Mouse (Mus musculus): Measurements from ENCODE around the gene 4430402I18Rik. TPM values are rescaled to one million over a fixed set of nuclear protein-coding genes. Genes with fewer than 3 reads are reported as not detected.

The 4430402I18Rik gene
- total RNA-seq, 1 experiment = 0.31 TPM

- Histone ChIP-seq H3K27ac (ENCODE audit: insufficient read depth, low read depth, low read length, poor library complexity, severe bottlenecking) (no peak overlapping the region), H3K4me1 (ENCODE audit: control insufficient read depth in 2 of 2, insufficient read depth in 2 of 2, low read length in 2 of 2, poor library complexity in 1 of 2) (no peaks in the 10 kb centered on the region), H3K36me3 (ENCODE audit: control insufficient read depth, insufficient read depth, low read length, poor library complexity, severe bottlenecking) (no peaks in the 10 kb centered on the region), H3K4me3 (ENCODE audit: insufficient read depth in 1 of 2, low read depth in 1 of 2, low read length in 2 of 2, poor library complexity in 1 of 2, severe bottlenecking in 1 of 2) (no peak overlapping the region), H3K9ac (ENCODE audit: insufficient read depth, low read depth, low read length, poor library complexity, severe bottlenecking) (no peak overlapping the region), H3K9me3 (ENCODE audit: control insufficient read depth, insufficient read depth, low read depth, low read length) (no peaks in the 10 kb centered on the region)
- in situ Hi-C loops (cut with MboI; ENCODE audit: low sequenced_read_pairs in 2 of 2, unreplicated experiment in 2 of 2) = no loop called here
- no peak for TF ChIP-seq ZNF384 (IDR thresholded peaks at IDR 0.05; ENCODE audit: low read depth, low read length)
- no peak for TF ChIP-seq MAFK (IDR thresholded peaks at IDR 0.05; ENCODE audit: insufficient read depth, low read depth, low read length)
- TF ChIP-seq CHD2 (IDR thresholded peaks at IDR 0.05; ENCODE audit: low read depth, low read length) = no peak
- TF ChIP-seq HCFC1 (IDR thresholded peaks at IDR 0.05; ENCODE audit: borderline replicate concordance, insufficient read depth, low read length) = no peak
- TF ChIP-seq ZC3H11A (IDR thresholded peaks at IDR 0.05; ENCODE audit: borderline replicate concordance, low read depth, low read length) = no peak
- no peak for DNase-seq (ENCODE audit: low read depth, low spot score)
Observed at GRCm38 (mm10) chr19:28897497-28897896, 70.1 kb downstream of the 4430402I18Rik start.

- H3K36me3 ChIP-seq (ENCODE audit: control insufficient read depth, insufficient read depth, low read length, poor library complexity, severe bottlenecking) = no peaks in the 10 kb centered on the region
- no peak overlapping the region for H3K9ac ChIP-seq (ENCODE audit: insufficient read depth, low read depth, low read length, poor library complexity, severe bottlenecking)
- H3K27ac ChIP-seq (ENCODE audit: insufficient read depth, low read depth, low read length, poor library complexity, severe bottlenecking) = no peak overlapping the region
- no peaks in the 10 kb centered on the region for H3K9me3 ChIP-seq (ENCODE audit: control insufficient read depth, insufficient read depth, low read depth, low read length)
- no peak for TF ChIP-seq ZC3H11A (IDR thresholded peaks at IDR 0.05; ENCODE audit: borderline replicate concordance, low read depth, low read length)
- no peak for TF ChIP-seq ZNF384 (IDR thresholded peaks at IDR 0.05; ENCODE audit: low read depth, low read length)
- TF ChIP-seq MAFK (IDR thresholded peaks at IDR 0.05; ENCODE audit: insufficient read depth, low read depth, low read length) = no peak
- TF ChIP-seq CHD2 (IDR thresholded peaks at IDR 0.05; ENCODE audit: low read depth, low read length) = no peak
- no peak for TF ChIP-seq HCFC1 (IDR thresholded peaks at IDR 0.05; ENCODE audit: borderline replicate concordance, insufficient read depth, low read length)
- H3K4me1 ChIP-seq (ENCODE audit: control insufficient read depth in 2 of 2, insufficient read depth in 2 of 2, low read length in 2 of 2, poor library complexity in 1 of 2) = no peaks in the 10 kb centered on the region
- in situ Hi-C loops (cut with MboI; ENCODE audit: low sequenced_read_pairs in 2 of 2, unreplicated experiment in 2 of 2) = no loop called here
- DNase-seq (ENCODE audit: low read depth, low spot score) = no peak
- no peak overlapping the region for H3K4me3 ChIP-seq (ENCODE audit: insufficient read depth in 1 of 2, low read depth in 1 of 2, low read length in 2 of 2, poor library complexity in 1 of 2, severe bottlenecking in 1 of 2)
Observed at GRCm38 (mm10) chr19:28896639-28897038, 71.0 kb downstream of the 4430402I18Rik start.

GRCm38 (mm10) chr19:28891864-28892263 lies 75.7 kb downstream of the 4430402I18Rik start:
- no peak for DNase-seq (ENCODE audit: low read depth, low spot score)
- Histone ChIP-seq H3K4me1 (ENCODE audit: control insufficient read depth in 2 of 2, insufficient read depth in 2 of 2, low read length in 2 of 2, poor library complexity in 1 of 2) (no peaks in the 10 kb centered on the region), H3K9me3 (ENCODE audit: control insufficient read depth, insufficient read depth, low read depth, low read length) (no peaks in the 10 kb centered on the region), H3K27ac (ENCODE audit: insufficient read depth, low read depth, low read length, poor library complexity, severe bottlenecking) (no peak overlapping the region), H3K36me3 (ENCODE audit: control insufficient read depth, insufficient read depth, low read length, poor library complexity, severe bottlenecking) (no peaks in the 10 kb centered on the region), H3K4me3 (ENCODE audit: insufficient read depth in 1 of 2, low read depth in 1 of 2, low read length in 2 of 2, poor library complexity in 1 of 2, severe bottlenecking in 1 of 2) (no peak overlapping the region), H3K9ac (ENCODE audit: insufficient read depth, low read depth, low read length, poor library complexity, severe bottlenecking) (no peak overlapping the region)
- in situ Hi-C loops (cut with MboI; ENCODE audit: low sequenced_read_pairs in 2 of 2, unreplicated experiment in 2 of 2) = no loop called here
- TF ChIP-seq ZC3H11A (IDR thresholded peaks at IDR 0.05; ENCODE audit: borderline replicate concordance, low read depth, low read length) (no peak), HCFC1 (IDR thresholded peaks at IDR 0.05; ENCODE audit: borderline replicate concordance, insufficient read depth, low read length) (no peak), MAFK (IDR thresholded peaks at IDR 0.05; ENCODE audit: insufficient read depth, low read depth, low read length) (no peak), CHD2 (IDR thresholded peaks at IDR 0.05; ENCODE audit: low read depth, low read length) (no peak), ZNF384 (IDR thresholded peaks at IDR 0.05; ENCODE audit: low read depth, low read length) (no peak)

GRCm38 (mm10) chr19:28891238-28891637 lies 76.4 kb downstream of the 4430402I18Rik start:
- TF ChIP-seq CHD2 (IDR thresholded peaks at IDR 0.05; ENCODE audit: low read depth, low read length) (no peak), ZNF384 (IDR thresholded peaks at IDR 0.05; ENCODE audit: low read depth, low read length) (no peak), HCFC1 (IDR thresholded peaks at IDR 0.05; ENCODE audit: borderline replicate concordance, insufficient read depth, low read length) (no peak), MAFK (IDR thresholded peaks at IDR 0.05; ENCODE audit: insufficient read depth, low read depth, low read length) (no peak), ZC3H11A (IDR thresholded peaks at IDR 0.05; ENCODE audit: borderline replicate concordance, low read depth, low read length) (no peak)
- Histone ChIP-seq H3K4me3 (ENCODE audit: insufficient read depth in 1 of 2, low read depth in 1 of 2, low read length in 2 of 2, poor library complexity in 1 of 2, severe bottlenecking in 1 of 2) (no peak overlapping the region), H3K9me3 (ENCODE audit: control insufficient read depth, insufficient read depth, low read depth, low read length) (no peaks in the 10 kb centered on the region), H3K4me1 (ENCODE audit: control insufficient read depth in 2 of 2, insufficient read depth in 2 of 2, low read length in 2 of 2, poor library complexity in 1 of 2) (no peaks in the 10 kb centered on the region), H3K27ac (ENCODE audit: insufficient read depth, low read depth, low read length, poor library complexity, severe bottlenecking) (no peak overlapping the region), H3K9ac (ENCODE audit: insufficient read depth, low read depth, low read length, poor library complexity, severe bottlenecking) (no peak overlapping the region), H3K36me3 (ENCODE audit: control insufficient read depth, insufficient read depth, low read length, poor library complexity, severe bottlenecking) (no peaks in the 10 kb centered on the region)
- in situ Hi-C loops (cut with MboI; ENCODE audit: low sequenced_read_pairs in 2 of 2, unreplicated experiment in 2 of 2) = no loop called here
- no peak for DNase-seq (ENCODE audit: low read depth, low spot score)

- in situ Hi-C loops (cut with MboI; ENCODE audit: low sequenced_read_pairs in 2 of 2, unreplicated experiment in 2 of 2) = no loop called here
- Histone ChIP-seq H3K9ac (ENCODE audit: insufficient read depth, low read depth, low read length, poor library complexity, severe bottlenecking) (no peak overlapping the region), H3K4me1 (ENCODE audit: control insufficient read depth in 2 of 2, insufficient read depth in 2 of 2, low read length in 2 of 2, poor library complexity in 1 of 2) (no peaks in the 10 kb centered on the region), H3K9me3 (ENCODE audit: control insufficient read depth, insufficient read depth, low read depth, low read length) (no peaks in the 10 kb centered on the region), H3K36me3 (ENCODE audit: control insufficient read depth, insufficient read depth, low read length, poor library complexity, severe bottlenecking) (no peaks in the 10 kb centered on the region), H3K4me3 (ENCODE audit: insufficient read depth in 1 of 2, low read depth in 1 of 2, low read length in 2 of 2, poor library complexity in 1 of 2, severe bottlenecking in 1 of 2) (no peak overlapping the region), H3K27ac (ENCODE audit: insufficient read depth, low read depth, low read length, poor library complexity, severe bottlenecking) (no peak overlapping the region)
- TF ChIP-seq ZNF384 (IDR thresholded peaks at IDR 0.05; ENCODE audit: low read depth, low read length) = no peak
- no peak for TF ChIP-seq ZC3H11A (IDR thresholded peaks at IDR 0.05; ENCODE audit: borderline replicate concordance, low read depth, low read length)
- no peak for TF ChIP-seq MAFK (IDR thresholded peaks at IDR 0.05; ENCODE audit: insufficient read depth, low read depth, low read length)
- no peak for DNase-seq (ENCODE audit: low read depth, low spot score)
Observed at GRCm38 (mm10) chr19:28889251-28889650, 78.3 kb downstream of the 4430402I18Rik start.

All from ES-E14 (cell line).